Mouse (Mus musculus) heart, embryonic 10.5 days (tissue): ENCODE results near the gene Gata2. TPM values are rescaled to one million over a fixed set of nuclear protein-coding genes. Genes with fewer than 3 reads are reported as not detected.

Experiments
- DNase-seq: peaks from one replicate; pipeline ENCODE4 v3.0.0-alpha.2; 2017; ENCODE audit warnings: low spot score
- H3K27ac ChIP-seq: fragments of 300-500 bp; sonication (generic); 2 replicates; pipeline ENCODE4 v1.5.1; 2016; ENCODE audit warnings: mild to moderate bottlenecking
- H3K27me3 ChIP-seq: fragments of 300-500 bp; sonication (generic); 2 replicates; pipeline ENCODE4 v1.6.1; 2016; ENCODE audit warnings: mild to moderate bottlenecking; ENCODE audit not compliant: poor library complexity, insufficient read depth, severe bottlenecking
- H3K36me3 ChIP-seq: fragments of 300-500 bp; sonication (generic); 2 replicates; pipeline ENCODE4 v1.6.1; 2016; ENCODE audit warnings: mild to moderate bottlenecking, moderate library complexity
- H3K4me1 ChIP-seq: fragments of 300-500 bp; sonication (generic); 2 replicates; pipeline ENCODE4 v1.6.1; 2016; ENCODE audit warnings: mild to moderate bottlenecking
- H3K4me3 ChIP-seq: fragments of 300-500 bp; sonication (generic); 2 replicates; pipeline ENCODE4 v1.5.1; 2016; ENCODE audit warnings: mild to moderate bottlenecking, moderate library complexity
- H3K9me3 ChIP-seq: fragments of 300-500 bp; sonication (generic); 2 replicates; pipeline ENCODE4 v1.6.1; 2016; ENCODE audit warnings: mild to moderate bottlenecking, moderate library complexity
- WGBS: fragments of 180-500 bp; shearing (Covaris S2); methylation state at CpG from one replicate; pipeline ENCODE4 v1.1.7; 2016; 5-methylcytosine and 5-hydroxymethylcytosine counted together
- polyA plus RNA-seq: library from polyadenylated mRNA; unstranded; fragments of >200 nt; fragmentation: Nextera tagmentation; extraction: Ambion mirVana; gene quantifications from 2 replicates; pipeline ENCODE4 v1.2.1, GENCODE M21; 2016

Gene Gata2
- polyA plus RNA-seq, 1 experiment from 2014 or later = 24.8 TPM

- Histone ChIP-seq H3K9me3 (no peaks in the 10 kb centered on the region), H3K27me3 (peaks cover 71% of the 10 kb centered on the region), H3K27ac (no peak overlapping the region), H3K4me3 (no peak overlapping the region), H3K4me1 (peaks cover 23% of the 10 kb centered on the region), H3K36me3 (no peaks in the 10 kb centered on the region)
- no peak for DNase-seq
- WGBS = 72% methylated on average over 6 of the region's 6 CpGs
Measured at GRCm38 (mm10) chr6:88188148-88188547, 5.5 kb upstream of the Gata2 start.

- peak overlapping the region; percentile 57 for H3K4me3 ChIP-seq
- under 1% methylated on average over 56 of the region's 56 CpGs for WGBS
- no peak overlapping the region for H3K27ac ChIP-seq
- H3K4me1 ChIP-seq = peaks cover 36% of the 10 kb centered on the region
- peaks cover 84% of the 10 kb centered on the region for H3K27me3 ChIP-seq
- H3K9me3 ChIP-seq = no peaks in the 10 kb centered on the region
- no peaks in the 10 kb centered on the region for H3K36me3 ChIP-seq
- peak; percentile 93 for DNase-seq
Measured at GRCm38 (mm10) chr6:88189312-88190042, 4.2 kb upstream of the Gata2 start.

- DNase-seq = no peak
- Histone ChIP-seq H3K27ac (no peak overlapping the region), H3K36me3 (no peaks in the 10 kb centered on the region), H3K4me3 (peak overlapping the region; percentile 57), H3K4me1 (peaks cover 36% of the 10 kb centered on the region), H3K27me3 (peaks cover 89% of the 10 kb centered on the region), H3K9me3 (no peaks in the 10 kb centered on the region)
- WGBS = 1% methylated on average over 13 of the region's 13 CpGs
Measured at GRCm38 (mm10) chr6:88190043-88190309, 3.7 kb upstream of the Gata2 start.

- under 1% methylated on average over 49 of the region's 49 CpGs for WGBS
- peaks cover 36% of the 10 kb centered on the region for H3K4me1 ChIP-seq
- H3K4me3 ChIP-seq = peak overlapping the region; percentile 57
- no peak for DNase-seq
- H3K9me3 ChIP-seq = no peaks in the 10 kb centered on the region
- peaks cover 94% of the 10 kb centered on the region for H3K27me3 ChIP-seq
- H3K36me3 ChIP-seq = no peaks in the 10 kb centered on the region
- H3K27ac ChIP-seq = no peak overlapping the region
Measured at GRCm38 (mm10) chr6:88190310-88191023, 3.2 kb upstream of the Gata2 start.

GRCm38 (mm10) chr6:88191024-88191365 lies 2.7 kb upstream of the Gata2 start:
- H3K9me3 ChIP-seq = no peaks in the 10 kb centered on the region
- peaks cover 98% of the 10 kb centered on the region for H3K27me3 ChIP-seq
- H3K4me1 ChIP-seq = peaks cover 36% of the 10 kb centered on the region
- no peak for DNase-seq
- no peaks in the 10 kb centered on the region for H3K36me3 ChIP-seq
- 15% methylated on average over 6 of the region's 6 CpGs for WGBS
- H3K27ac ChIP-seq = no peak overlapping the region
- H3K4me3 ChIP-seq = 0 out of 2 replicates have a peak overlapping the region, but pooled peaks have one; percentile 57

GRCm38 (mm10) chr6:88191411-88192070 lies 2.1 kb upstream of the Gata2 start:
- H3K27ac ChIP-seq = no peak overlapping the region
- no peaks in the 10 kb centered on the region for H3K36me3 ChIP-seq
- no peaks in the 10 kb centered on the region for H3K9me3 ChIP-seq
- WGBS = 27% methylated on average over 4 of the region's 4 CpGs
- H3K4me3 ChIP-seq = no peak overlapping the region
- H3K4me1 ChIP-seq = peaks cover 38% of the 10 kb centered on the region
- no peak for DNase-seq
- peaks cover 98% of the 10 kb centered on the region for H3K27me3 ChIP-seq

GRCm38 (mm10) chr6:88192756-88193155 lies 935 bp upstream of the Gata2 start:
- H3K27me3 ChIP-seq = peaks cover 98% of the 10 kb centered on the region
- peaks cover 51% of the 10 kb centered on the region for H3K4me1 ChIP-seq
- DNase-seq = no peak
- H3K36me3 ChIP-seq = no peaks in the 10 kb centered on the region
- H3K9me3 ChIP-seq = no peaks in the 10 kb centered on the region
- H3K4me3 ChIP-seq = no peak overlapping the region
- 24% methylated on average over 8 of the region's 8 CpGs for WGBS
- H3K27ac ChIP-seq = no peak overlapping the region

GRCm38 (mm10) chr6:88194053-88194977 lies 624 bp downstream of the Gata2 start:
- H3K4me1 ChIP-seq = peaks cover 62% of the 10 kb centered on the region
- peaks cover 98% of the 10 kb centered on the region for H3K27me3 ChIP-seq
- WGBS = 2% methylated on average over 58 of the region's 58 CpGs
- H3K27ac ChIP-seq = peak overlapping the region; percentile 63
- no peak for DNase-seq
- H3K4me3 ChIP-seq = peak overlapping the region; percentile 58
- H3K9me3 ChIP-seq = no peaks in the 10 kb centered on the region
- H3K36me3 ChIP-seq = no peaks in the 10 kb centered on the region

- H3K36me3 ChIP-seq = no peaks in the 10 kb centered on the region
- H3K9me3 ChIP-seq = no peaks in the 10 kb centered on the region
- H3K27me3 ChIP-seq = peaks cover 100% of the 10 kb centered on the region
- H3K4me1 ChIP-seq = peaks cover 63% of the 10 kb centered on the region
- DNase-seq = no peak
- no peak overlapping the region; the same call in 1 of the 2 replicates for H3K4me3 ChIP-seq
- no peak overlapping the region for H3K27ac ChIP-seq
- WGBS = 10% methylated on average over 7 of the region's 7 CpGs
Measured at GRCm38 (mm10) chr6:88194978-88195325, 1.3 kb downstream of the Gata2 start.

GRCm38 (mm10) chr6:88196054-88196732 lies 2.5 kb downstream of the Gata2 start:
- Histone ChIP-seq H3K4me3 (peak overlapping the region; percentile 67), H3K36me3 (peaks cover 5% of the 10 kb centered on the region; the same call in 1 of the 2 replicates), H3K27ac (peak overlapping the region; percentile 86), H3K27me3 (peaks cover 100% of the 10 kb centered on the region), H3K4me1 (peaks cover 57% of the 10 kb centered on the region), H3K9me3 (no peaks in the 10 kb centered on the region)
- WGBS = 2% methylated on average over 33 of the region's 33 CpGs
- no peak for DNase-seq

GRCm38 (mm10) chr6:88196733-88197312 lies 3.1 kb downstream of the Gata2 start:
- Histone ChIP-seq H3K4me1 (peaks cover 57% of the 10 kb centered on the region), H3K4me3 (peak overlapping the region; percentile 67), H3K27me3 (peaks cover 100% of the 10 kb centered on the region), H3K9me3 (no peaks in the 10 kb centered on the region), H3K27ac (peak overlapping the region; percentile 86), H3K36me3 (peaks cover 5% of the 10 kb centered on the region; the same call in 1 of the 2 replicates)
- no peak for DNase-seq
- under 1% methylated on average over 44 of the region's 44 CpGs for WGBS
